Mouse (Mus musculus): ENCODE data around the gene Gemin5. TPM values are rescaled to one million over a fixed set of nuclear protein-coding genes. Genes with fewer than 3 reads are reported as not detected.
A peak's percentile ranks its signal among the peaks of the same experiment; 100 is the strongest.

Gemin5 gene
- total and polyA plus RNA-seq, 3 experiments: 66.7 to 89.6 (median 88.6) TPM

DNA sequence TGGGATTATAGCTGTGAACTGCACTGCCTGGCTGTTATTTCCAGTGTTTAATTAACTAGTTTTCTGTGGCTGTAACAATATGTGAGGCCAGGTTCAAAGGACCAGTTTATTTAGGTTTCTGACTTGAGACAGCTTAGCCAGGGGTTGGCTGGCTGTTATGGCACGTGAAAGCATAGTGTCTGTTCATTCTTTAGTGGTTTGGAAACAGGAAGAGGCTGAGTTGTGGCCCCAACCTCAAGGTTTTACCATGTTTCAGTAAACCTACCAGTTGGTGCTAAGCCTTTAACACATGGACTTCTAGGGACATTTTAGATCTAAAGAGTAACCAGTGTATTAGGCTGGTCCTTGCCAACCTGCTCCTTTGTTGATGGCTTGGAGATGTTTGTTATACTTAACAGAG, 51.8 kb downstream of the Gemin5 start:
- dilution Hi-C loops (cut with MboI; ENCODE audit: extremely low pct_ligation_motif_present, extremely low pct_unique_long_range_greater_than_20kb, low sequenced_read_pairs): no loop called here
- H3K4me2 ChIP-seq (ENCODE audit: insufficient read depth, low read depth, poor library complexity, severe bottlenecking): no peak overlapping the region
- peaks cover 80 to 95% of the 10 kb centered on the region in 2 experiments for H3K36me3 ChIP-seq (replicated peaks in 1 of 2; ENCODE audit: control insufficient read depth in 1 of 2, insufficient read depth in 1 of 2, low read length in 1 of 2)
- no peaks in the 10 kb centered on the region for H3K9me3 ChIP-seq (replicated peaks; ENCODE audit: low read length)
- peak; percentile 79 for TF ChIP-seq BHLHE40 (IDR thresholded peaks at IDR 0.05; ENCODE audit: low read depth, low read length)
- no peak for TF ChIP-seq ELF1 (IDR thresholded peaks at IDR 0.05; ENCODE audit: low read depth, low read length)
- peak overlapping the region; percentile 45; the same call in 1 of the 2 replicates for H3K27ac ChIP-seq (ENCODE audit: insufficient read depth, low read depth)
- H3K4me1 ChIP-seq (ENCODE audit: control insufficient read depth in 1 of 2, insufficient read depth in 2 of 2): peaks cover 10 to 11% of the 10 kb centered on the region in 2 experiments; a peak in 3 of 4 replicates
- no peak for DNase-seq (ENCODE audit: extremely low read depth)
- H3K27me3 ChIP-seq (replicated peaks): no peaks in the 10 kb centered on the region
- no peak overlapping the region for H3K4me3 ChIP-seq (replicated peaks in 1 of 3; ENCODE audit: low read depth in 2 of 3, low read length in 2 of 3, poor library complexity in 1 of 3)
- in situ Hi-C loops (cut with MboI; ENCODE audit: low pct_ligation_motif_present, low pct_unique_long_range_greater_than_20kb, low sequenced_read_pairs): no loop called here
- peaks cover 10% of the 10 kb centered on the region for H3K79me2 ChIP-seq (replicated peaks; ENCODE audit: control insufficient read depth, extremely low read depth, insufficient read depth, poor library complexity, severe bottlenecking)
- no peak overlapping the region for H3K9ac ChIP-seq (ENCODE audit: insufficient read depth, low read depth)

DNA sequence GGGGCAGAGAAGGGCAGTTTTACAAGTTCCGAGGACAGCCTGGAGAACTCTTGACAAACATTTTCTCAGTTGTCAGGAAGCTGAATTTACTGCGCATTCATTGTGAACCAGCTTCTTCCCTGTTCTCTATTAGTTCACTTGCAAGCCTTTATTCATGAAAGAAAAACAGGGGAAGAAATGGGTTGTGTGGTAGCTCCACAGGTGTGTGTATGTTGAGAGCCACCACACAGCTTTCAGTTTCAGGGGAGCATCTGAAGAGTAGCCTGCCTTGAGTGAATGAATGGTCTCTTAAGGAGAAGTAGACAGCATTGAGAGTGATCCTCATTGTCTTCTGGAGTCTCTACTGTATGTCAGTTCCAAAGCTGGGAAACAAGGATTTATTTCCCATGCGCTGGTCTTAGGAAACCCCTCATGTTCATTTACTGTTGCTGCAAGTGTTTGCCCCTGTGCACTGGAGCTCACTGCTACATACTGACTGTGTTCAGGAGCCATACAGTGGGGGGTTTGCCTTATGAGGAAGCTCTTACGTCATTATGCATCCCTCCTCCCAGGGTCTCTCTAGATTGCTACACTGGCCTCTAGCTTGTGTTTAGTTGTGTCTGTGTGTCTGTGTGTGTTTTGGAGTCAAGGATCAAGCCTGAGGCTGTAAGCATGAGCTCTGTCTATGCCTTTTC, 60.5 kb downstream of the Gemin5 start:
- TF ChIP-seq TCF12 (IDR thresholded peaks at IDR 0.05; ENCODE audit: low read depth, low read length) (peak; percentile 65), POLR2AphosphoS2 (IDR thresholded peaks at IDR 0.05; ENCODE audit: low read depth, low read length) (no peak), POLR2A (IDR thresholded peaks at IDR 0.05; ENCODE audit: low read depth, low read length) (no peak), SIN3A (IDR thresholded peaks at IDR 0.05; ENCODE audit: low read length) (peak; percentile 77; the same call in 1 of the 2 replicates), ZKSCAN1 (IDR thresholded peaks at IDR 0.05; ENCODE audit: borderline replicate concordance, low read depth, low read length) (no peak), JUN (IDR thresholded peaks at IDR 0.05; ENCODE audit: insufficient read depth, low read depth, low read length) (no peak), EP300 (IDR thresholded peaks at IDR 0.05; ENCODE audit: low read length) (peak; percentile 76), MAX (IDR thresholded peaks at IDR 0.05; ENCODE audit: low read length) (peak; percentile 15), E2F4 (IDR thresholded peaks at IDR 0.05; ENCODE audit: insufficient replicate concordance, low read depth, low read length) (no peak), JUND (conservative IDR thresholded peaks at IDR 0.05; ENCODE audit: low read depth, low read length) (0 out of 2 replicates have a peak, but pooled peaks have one; percentile 39), MAFK (IDR thresholded peaks at IDR 0.05; ENCODE audit: insufficient replicate concordance, low read length) (no peak), MEF2A (IDR thresholded peaks at IDR 0.05; ENCODE audit: borderline replicate concordance, low read depth, low read length) (0 out of 2 replicates have a peak, but pooled peaks have one; percentile 18), HCFC1 (IDR thresholded peaks at IDR 0.05; ENCODE audit: low read depth, low read length) (peak; percentile 57), CHD1 (IDR thresholded peaks at IDR 0.05; ENCODE audit: low read depth, low read length) (no peak; the same call in 1 of the 2 replicates), ELF1 (IDR thresholded peaks at IDR 0.05; ENCODE audit: low read depth, low read length) (peak; percentile 46; the same call in 1 of the 2 replicates), BHLHE40 (IDR thresholded peaks at IDR 0.05; ENCODE audit: low read depth, low read length) (0 out of 2 replicates have a peak, but pooled peaks have one; percentile 32), IRF4 (IDR thresholded peaks at IDR 0.05; ENCODE audit: low read depth, low read length) (peak; percentile 77), RCOR1 (conservative IDR thresholded peaks at IDR 0.05; ENCODE audit: low read depth, low read length) (0 out of 2 replicates have a peak, but pooled peaks have one; percentile 20), UBTF (IDR thresholded peaks at IDR 0.05; ENCODE audit: low read depth, low read length) (no peak), MXI1 (IDR thresholded peaks at IDR 0.05; ENCODE audit: low read depth, low read length) (peak; percentile 66; the same call in 1 of the 2 replicates), CHD2 (IDR thresholded peaks at IDR 0.05; ENCODE audit: low read length) (0 out of 2 replicates have a peak, but pooled peaks have one; percentile 43), ZNF384 (IDR thresholded peaks at IDR 0.05; ENCODE audit: low read depth, low read length) (no peak), USF2 (conservative IDR thresholded peaks at IDR 0.05; ENCODE audit: low read depth, low read length) (no peak), TBP (conservative IDR thresholded peaks at IDR 0.05; ENCODE audit: low read depth, low read length) (no peak), PAX5 (IDR thresholded peaks at IDR 0.05; ENCODE audit: low read length) (no peak), MAZ (IDR thresholded peaks at IDR 0.05; ENCODE audit: low read depth, low read length) (0 out of 2 replicates have a peak, but pooled peaks have one; percentile 33), RAD21 (IDR thresholded peaks at IDR 0.05; ENCODE audit: low read depth, low read length) (no peak), MYC (IDR thresholded peaks at IDR 0.05; ENCODE audit: low read depth, low read length) (no peak), ZMIZ1 (IDR thresholded peaks at IDR 0.05; ENCODE audit: low read depth, low read length) (no peak)
- Histone ChIP-seq H3K9me3 (replicated peaks; ENCODE audit: low read length) (no peaks in the 10 kb centered on the region), H3K27me3 (replicated peaks) (no peaks in the 10 kb centered on the region), H3K9ac (ENCODE audit: insufficient read depth, low read depth) (peak overlapping the region; percentile 41), H3K4me3 (replicated peaks in 1 of 3; ENCODE audit: low read depth in 2 of 3, low read length in 2 of 3, poor library complexity in 1 of 3) (peak overlapping the region in 2 of 3 experiments; percentile 26 to 51), H3K4me2 (ENCODE audit: insufficient read depth, low read depth, poor library complexity, severe bottlenecking) (peak overlapping the region; percentile 92), H3K4me1 (ENCODE audit: control insufficient read depth in 1 of 2, insufficient read depth in 2 of 2) (peaks cover 13 to 54% of the 10 kb centered on the region in 2 experiments), H3K27ac (ENCODE audit: insufficient read depth, low read depth) (peak overlapping the region; percentile 86), H3K36me3 (replicated peaks in 1 of 2; ENCODE audit: control insufficient read depth in 1 of 2, insufficient read depth in 1 of 2, low read length in 1 of 2) (peaks cover 21 to 52% of the 10 kb centered on the region in 2 experiments), H3K79me2 (replicated peaks; ENCODE audit: control insufficient read depth, extremely low read depth, insufficient read depth, poor library complexity, severe bottlenecking) (peaks cover 71% of the 10 kb centered on the region)
- in situ Hi-C loops (cut with MboI; ENCODE audit: low pct_ligation_motif_present, low pct_unique_long_range_greater_than_20kb, low sequenced_read_pairs) (no loop called here), dilution Hi-C loops (cut with MboI; ENCODE audit: extremely low pct_ligation_motif_present, extremely low pct_unique_long_range_greater_than_20kb, low sequenced_read_pairs) (no loop called here)
- DNase-seq (ENCODE audit: extremely low read depth): peak; percentile 47

Data from CH12.LX (cell line).